Mouse (Mus musculus) bone marrow macrophage, adult 2 months (primary cell): ENCODE results near the gene Foxn3.

ENCODE experiments used
- CTCF ChIP-seq: IDR thresholded peaks from 2 replicates; pipeline ENCODE4 v1.5.1; 2012; ENCODE audit warnings: low read depth, mild to moderate bottlenecking, low read length, moderate library complexity
- POLR2A ChIP-seq: IDR thresholded peaks from 2 replicates; pipeline ENCODE4 v1.6.1; 2012; ENCODE audit warnings: mild to moderate bottlenecking, low read depth, low read length, borderline replicate concordance

DNA sequence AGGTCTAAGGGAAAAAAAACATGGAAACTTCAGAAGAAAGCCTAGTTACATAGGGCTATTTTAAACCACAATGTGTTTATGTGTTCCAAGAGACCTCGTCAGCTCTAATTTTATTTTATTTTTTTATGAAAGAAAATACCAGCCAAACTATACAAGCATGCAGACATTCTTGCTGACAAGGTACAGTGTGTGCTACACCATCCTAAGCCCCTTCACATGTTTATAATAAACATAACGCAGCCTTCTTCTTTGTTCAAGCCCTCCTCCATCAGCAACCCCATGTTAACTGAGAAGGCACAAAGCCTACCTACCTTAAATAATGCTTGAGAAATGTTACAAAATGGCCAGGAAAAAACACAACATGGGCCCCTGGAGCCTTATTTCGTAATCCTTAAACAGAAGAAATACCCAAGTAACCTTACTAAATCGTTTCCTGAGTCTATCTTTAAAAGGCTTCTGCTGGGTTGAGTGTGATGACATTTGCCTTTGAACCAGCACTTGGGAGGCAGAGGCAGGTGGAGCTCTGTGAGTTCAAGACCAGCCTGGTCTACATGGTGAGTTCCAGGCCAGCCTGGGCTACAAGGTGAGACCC is 74.3 kb downstream of the Foxn3 start:
- TF ChIP-seq CTCF (no peak), POLR2A (no peak)
